Mouse (Mus musculus) c-Kit-positive CD71-positive TER-119-negative erythroid progenitor cells, embryonic 14.5 days (primary cell): Measurements from ENCODE around the gene Gm28308.

Experiments used
- DNase-seq: peaks from one replicate; pipeline ENCODE4 v3.0.0-alpha.2; 2013; ENCODE audit warnings: low read depth

The Gm28308 gene

DNA sequence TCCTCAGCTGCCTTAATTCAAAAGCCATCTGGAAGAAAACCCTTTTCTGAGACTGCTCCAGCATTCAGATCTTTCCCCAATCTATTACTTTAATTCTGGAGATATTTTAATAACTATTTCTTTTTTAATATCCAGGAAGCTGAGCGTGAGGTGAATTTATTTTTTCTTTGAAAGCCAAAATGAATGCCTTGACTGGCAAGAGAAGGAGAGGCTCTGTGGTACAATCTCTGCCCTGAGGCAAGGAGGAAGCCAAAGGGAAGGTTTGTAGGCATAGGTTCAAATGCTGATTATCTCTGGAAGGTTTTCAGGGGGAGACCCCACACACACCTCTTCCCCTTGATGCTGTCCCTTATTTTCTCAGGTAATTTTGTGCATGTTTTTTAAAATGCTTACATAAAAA, 46.0 kb downstream of the Gm28308 start:
- DNase-seq, result no peak

DNA sequence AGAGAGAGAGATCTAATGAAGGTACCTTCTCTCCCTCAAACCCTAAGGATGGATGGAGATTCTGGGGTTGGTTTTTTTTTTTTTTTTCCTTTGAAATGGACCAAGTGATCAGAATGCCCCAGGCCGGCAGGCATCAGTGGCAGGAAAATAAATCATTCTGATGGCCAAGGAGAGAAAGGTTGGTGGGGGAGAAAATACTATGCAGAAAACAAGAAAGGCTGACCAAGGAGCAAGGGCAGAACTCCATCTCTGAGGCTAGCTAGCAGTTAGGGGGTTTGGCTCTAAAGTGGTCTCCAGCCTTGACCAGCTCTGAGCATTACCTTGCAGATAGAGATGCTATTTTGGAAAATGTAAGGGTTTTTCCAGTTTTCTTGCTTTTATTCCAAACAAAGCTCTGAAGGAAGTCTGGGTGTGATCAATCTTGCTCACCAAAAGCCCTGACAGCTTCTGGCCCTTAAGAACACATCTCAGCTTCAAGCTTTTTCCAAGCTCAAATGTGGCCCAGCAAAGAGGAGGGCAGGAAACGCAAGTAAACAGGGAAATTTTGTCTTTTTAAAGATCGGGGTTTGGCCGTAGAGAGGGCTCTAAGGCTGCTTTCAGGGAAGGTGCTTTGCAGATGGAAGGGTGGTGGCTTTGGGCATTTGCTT, 46.6 kb downstream of the Gm28308 start:
- DNase-seq, result no peak

DNA sequence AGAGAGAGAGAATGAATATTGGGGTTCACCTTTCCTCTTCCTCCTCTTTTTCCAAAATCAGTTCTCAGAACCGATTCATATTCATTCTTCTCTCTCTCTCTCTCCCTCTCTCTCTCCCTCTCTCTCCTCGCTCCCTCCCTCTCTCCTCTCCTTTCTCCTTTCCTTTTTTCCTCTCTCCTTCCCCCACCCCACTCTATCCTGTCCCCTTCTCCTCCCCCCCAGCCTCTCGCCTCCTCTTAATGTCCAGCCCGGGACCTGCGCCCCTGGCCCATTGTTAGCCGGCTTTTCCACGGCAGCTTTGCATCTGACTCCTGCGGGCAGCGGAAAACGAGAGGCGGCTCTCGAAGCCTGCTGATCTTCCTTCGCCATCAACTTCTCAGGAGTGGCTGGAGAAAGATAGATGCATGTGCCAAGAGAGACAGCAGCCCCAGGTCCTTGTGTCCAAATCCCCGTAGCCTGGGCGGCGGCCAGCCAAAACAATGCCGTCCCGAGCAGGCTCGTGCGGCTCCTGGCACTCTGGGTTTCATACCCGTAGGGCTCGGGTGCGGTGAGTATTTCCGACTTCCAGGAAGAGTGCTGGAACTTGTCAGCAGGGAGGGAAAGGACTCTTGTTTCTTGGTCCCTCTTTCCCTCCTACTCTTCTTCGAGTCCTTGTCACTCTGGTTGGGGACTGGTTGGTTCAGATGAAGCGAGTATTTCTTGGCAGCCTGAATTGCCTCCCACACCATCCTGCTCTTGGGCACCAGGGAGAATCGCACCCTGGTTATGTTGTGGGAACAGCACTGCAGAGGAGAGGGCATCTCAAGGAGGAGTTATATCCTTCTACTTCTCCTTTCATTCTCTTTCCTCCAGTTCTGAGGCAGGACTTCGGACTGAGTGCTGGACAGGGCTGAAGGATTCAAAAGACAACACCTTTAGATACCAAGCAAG, 47.4 kb downstream of the Gm28308 start:
- no peak for DNase-seq

DNA sequence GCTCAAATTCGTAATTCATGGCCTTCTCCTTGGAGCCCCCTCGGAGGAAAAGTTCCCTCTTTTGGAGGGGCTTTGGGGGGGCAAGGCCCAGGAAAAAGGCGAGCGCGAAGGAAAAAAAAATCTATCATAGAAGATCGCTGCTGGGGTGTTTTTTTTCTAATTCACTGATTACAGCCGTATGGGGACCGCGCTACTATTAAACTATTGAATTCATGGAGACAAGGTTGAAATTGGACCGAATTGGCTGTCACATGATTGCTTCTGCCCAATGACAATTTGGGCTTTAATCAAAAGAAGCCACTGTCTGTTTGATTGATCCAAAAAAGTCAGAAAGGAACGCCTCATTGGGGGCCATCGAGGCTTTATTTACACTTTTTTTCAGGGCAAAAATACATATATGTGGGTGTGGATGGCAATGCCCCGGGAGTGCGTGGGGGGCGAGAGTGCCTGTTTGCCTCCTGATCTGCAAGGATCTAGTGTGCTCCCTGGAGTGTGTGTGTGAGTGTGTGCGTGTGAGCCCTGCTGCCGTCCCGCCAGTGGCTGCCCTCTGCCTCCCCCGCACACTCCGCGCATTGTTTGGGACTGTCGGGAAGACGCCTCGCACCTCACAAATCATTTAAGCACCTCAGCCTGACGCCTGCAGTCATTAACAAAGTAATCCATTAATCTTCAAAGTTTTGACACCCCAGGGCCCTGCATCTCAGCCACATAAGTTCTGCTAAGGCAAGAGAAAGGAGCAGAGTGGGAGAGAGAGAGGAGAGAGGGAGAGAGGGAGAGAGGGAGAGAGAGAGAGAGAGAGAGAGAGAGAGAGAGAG, 48.3 kb downstream of the Gm28308 start, which contains the start of gene Hoxa2:
Gene Hoxa2 (minus strand): TSS at position 206 of the 815 bp plus-strand sequence.
- no peak for DNase-seq

DNA sequence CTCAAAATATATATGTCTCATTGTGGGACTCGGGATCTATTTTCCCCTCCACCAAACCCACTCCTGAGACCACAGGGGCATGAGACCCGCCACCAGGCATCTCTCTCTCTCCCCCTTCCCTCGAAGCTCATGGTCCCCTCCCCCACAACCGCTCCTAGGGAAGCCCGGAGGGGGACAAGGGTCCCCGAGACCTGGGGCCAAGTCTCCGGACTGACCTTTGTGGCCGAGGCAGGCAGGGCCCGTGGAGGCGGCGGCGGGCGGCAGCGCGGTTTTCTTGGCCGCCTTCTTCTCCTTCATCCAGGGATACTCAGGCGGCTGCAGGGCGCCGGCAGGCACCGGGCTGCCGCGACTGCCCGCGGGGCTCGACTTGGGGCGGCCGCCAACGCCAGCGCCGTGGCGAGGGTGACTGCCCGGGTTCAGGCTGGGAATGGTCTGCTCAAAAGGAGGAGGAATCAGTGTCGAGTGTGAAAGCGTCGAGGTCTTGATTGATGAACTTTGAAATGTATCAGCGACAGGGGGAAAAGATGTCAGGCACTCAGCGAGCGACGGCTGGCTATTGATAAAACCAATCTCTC, 49.0 kb downstream of the Gm28308 start:
- no peak for DNase-seq

DNA sequence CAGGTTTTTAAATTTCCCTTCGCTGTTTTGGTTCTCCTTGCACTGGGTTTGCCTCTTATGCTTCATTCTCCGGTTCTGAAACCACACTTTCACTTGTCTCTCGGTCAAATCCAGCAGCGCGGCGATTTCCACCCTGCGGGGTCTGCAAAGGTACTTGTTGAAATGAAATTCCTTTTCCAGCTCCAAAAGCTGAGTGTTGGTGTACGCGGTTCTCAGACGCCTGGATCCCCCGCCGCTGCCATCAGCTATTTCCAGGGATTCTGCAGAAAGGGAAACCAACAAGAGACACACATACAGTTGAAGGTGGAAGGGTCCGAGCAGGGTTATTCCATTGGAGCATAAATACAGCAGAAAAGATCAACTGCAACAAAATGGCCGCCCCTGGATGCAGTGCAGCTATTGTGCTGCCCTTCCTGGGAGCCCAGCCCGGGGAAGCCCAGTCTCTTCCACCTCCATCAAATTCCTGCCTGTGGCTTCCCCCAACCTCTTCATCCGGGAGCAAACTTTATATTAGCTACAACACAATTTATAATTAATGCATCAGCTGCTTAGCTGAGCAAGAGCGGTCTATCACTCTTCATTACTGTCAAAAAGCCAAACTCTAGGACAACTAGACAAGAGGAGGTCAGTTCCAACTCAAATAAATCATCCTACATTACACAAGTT, 49.6 kb downstream of the Gm28308 start:
- DNase-seq, result no peak

GRCm38 (mm10) chr6:52162611-52163365, 50.4 kb downstream of the Gm28308 start:
- DNase-seq, result no peak

GRCm38 (mm10) chr6:52162093-52162380, 51.1 kb downstream of the Gm28308 start:
- no peak for DNase-seq

DNA sequence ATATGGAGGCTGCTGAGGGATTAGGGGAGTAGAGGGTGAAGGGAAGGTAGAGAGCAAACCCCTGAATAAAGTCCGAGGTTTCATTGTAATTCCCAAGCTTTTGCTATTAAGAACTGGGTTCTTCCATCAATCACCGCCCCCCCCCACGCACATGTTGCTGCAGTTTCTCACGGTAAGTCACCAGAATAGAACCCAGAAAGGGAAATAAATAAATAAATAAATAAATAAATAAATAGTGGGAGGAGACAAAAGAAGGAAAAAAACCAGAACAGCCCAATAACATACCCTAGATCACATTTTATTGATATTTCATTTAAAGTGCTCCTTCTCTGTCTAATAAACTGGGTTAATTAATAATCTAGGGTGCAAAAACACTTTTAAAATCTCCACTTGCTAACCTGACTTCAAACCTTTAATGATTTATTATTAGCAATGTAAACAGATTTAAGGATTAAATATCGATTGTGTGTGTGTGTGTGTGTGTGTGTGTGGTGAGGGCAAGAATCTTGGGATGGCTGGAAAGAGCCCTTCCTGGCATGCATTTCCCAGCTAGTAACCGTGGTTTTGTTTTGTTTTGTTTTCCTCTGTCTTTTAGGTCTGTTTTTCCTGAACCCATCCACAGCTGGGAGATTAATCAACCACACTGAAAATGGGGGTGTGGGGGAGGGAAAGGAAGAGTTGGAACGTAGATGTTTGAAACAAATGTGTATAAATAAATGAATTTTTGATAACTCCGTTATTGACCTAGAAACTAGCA, 51.6 kb downstream of the Gm28308 start:
- no peak for DNase-seq

GRCm38 (mm10) chr6:52160511-52161335, 52.4 kb downstream of the Gm28308 start:
- no peak for DNase-seq

DNA sequence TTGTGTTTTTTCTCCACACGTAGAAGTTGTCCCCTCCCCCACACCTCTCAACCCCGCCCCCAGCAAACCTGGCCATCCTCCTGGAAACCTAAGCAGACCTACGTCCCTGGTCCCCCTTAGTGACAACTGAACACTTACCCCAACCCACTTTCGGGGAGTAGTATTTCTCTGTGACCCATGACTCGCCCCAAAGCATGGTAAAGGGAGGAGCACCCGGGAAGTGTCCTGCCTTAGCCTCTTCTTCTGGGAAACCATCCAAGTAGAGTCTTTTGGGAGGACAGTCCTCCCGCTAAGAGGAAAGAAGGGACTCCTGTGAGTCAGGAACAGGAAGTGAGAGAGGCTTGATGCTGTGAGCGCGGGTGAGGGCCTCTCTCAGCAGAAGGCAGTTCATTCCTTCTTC, 53.2 kb downstream of the Gm28308 start:
- no peak for DNase-seq

DNA sequence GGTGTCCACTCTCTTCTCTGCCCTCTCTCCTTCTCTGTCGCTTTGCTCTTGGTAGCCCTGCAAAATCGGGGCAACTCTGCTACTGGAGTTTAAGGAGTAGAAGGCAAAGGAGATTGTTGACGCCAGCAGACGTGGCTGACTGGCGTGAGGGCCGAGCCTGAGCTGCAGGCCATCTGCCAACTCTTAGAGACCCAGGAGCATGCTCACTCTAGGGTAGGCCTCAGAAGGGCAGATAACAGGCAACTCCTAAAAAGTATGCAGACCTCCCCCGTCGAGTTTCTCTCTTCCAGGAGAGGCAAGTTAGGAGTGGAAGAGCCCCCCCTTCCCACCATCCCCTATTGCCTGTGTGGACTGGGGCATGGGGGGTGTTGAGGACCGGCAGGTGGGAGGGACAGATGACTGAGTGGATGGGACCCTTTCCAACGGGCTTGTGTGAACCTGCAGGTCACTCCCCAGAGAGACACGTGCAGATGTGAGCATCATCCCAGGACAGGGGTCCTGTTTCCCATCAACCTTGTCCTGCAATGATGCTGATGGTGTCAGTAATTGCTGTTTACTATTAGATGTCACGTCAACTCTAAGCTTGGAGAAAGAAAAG, 53.9 kb downstream of the Gm28308 start:
- DNase-seq, result no peak

DNA sequence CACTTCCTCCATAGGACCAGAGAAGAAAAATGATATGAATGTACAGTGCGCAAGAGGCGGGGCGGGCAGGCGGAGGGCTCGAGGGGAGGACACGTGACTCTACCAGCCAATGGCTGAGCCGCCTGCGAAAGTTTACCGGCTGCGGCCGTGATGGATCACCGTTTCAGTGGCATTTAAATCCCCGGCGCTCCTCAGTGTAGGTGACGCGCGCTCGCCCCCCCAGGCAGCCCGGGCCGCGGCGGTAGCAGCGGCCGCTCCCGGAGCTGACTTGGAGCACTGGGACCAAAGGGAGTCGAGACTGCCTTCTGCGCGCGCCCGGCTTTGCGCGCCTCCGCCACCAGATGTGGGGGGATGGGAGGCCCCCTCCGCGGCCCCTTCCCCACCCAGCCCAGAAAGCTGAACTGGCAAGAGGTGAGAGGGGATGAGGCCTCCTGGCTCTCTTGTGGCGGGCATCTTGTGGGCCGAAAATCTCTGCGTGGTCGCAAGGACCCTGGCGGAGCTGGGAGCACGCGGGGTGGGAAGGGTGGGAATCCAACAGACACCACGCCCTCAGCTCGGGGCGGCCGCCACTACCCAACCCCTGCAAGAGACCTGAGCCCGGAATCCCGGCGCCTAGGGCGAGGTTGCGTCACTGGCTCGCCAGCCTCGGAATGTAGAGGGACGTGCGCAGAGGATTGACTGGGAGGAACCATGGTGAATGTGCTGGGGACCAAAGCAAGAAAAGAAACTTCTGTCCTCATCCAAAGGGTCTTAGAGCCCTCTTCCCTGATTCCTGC, 54.7 kb downstream of the Gm28308 start, which contains the start of gene Hoxa1:
Gene Hoxa1 (minus strand): TSS at position 42 of the 776 bp plus-strand sequence.
- DNase-seq, result peak; percentile 15

GRCm38 (mm10) chr6:52157466-52158275, 55.5 kb downstream of the Gm28308 start:
- no peak for DNase-seq

DNA sequence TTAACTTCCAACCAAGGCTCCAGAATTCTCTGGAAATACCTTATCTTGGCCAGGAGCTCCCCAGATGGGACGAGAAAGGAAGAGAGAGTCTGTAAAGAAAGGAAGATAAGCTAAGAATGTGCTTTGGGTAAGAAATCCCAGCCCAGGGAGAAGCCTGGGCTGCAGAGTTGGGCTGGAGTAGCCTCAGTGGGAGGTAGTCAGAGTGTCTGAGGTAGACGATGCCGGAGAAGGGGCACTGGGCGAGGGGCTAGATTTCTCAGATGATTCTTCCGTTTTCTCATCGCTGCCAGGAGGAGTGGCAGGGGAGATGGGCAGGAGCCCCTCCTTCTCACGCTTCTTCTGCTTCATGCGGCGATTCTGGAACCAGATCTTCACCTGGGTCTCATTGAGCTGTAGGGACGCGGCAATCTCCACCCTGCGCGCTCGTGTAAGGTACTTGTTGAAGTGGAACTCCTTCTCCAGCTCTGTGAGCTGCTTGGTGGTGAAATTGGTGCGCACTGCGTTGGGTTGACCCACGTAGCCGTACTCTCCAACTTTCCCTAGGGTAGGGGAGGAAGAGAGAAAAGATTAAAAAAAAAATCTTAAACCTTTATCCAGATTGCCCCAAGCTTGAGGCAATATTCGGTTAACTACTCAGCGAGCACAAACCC, 56.5 kb downstream of the Gm28308 start:
- DNase-seq, result no peak

- DNase-seq, result no peak
Measured at GRCm38 (mm10) chr6:52155471-52155870, 57.7 kb downstream of the Gm28308 start.

DNA sequence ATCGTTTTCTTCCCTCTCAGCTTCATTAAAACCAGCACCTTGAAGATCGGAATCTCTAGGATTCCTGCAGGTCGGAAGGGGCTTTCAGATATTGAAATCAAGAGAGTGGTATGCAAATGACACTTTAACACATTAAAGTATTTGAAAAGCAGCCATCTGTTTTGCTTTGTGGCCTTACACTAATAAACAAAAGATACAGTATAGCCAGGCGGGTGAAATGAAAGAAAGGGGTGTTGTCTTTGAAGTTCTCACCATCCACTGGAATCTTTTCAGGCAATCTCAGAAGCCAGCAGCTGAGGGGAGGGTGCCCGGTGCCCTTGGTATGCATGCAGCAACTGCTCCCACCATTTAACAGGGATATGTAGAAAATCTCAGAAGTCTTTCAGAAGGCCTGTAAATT, 59.1 kb downstream of the Gm28308 start:
- no peak for DNase-seq
